Mouse (Mus musculus): ENCODE measurements around the gene Gli3.

Gli3 gene

DNA sequence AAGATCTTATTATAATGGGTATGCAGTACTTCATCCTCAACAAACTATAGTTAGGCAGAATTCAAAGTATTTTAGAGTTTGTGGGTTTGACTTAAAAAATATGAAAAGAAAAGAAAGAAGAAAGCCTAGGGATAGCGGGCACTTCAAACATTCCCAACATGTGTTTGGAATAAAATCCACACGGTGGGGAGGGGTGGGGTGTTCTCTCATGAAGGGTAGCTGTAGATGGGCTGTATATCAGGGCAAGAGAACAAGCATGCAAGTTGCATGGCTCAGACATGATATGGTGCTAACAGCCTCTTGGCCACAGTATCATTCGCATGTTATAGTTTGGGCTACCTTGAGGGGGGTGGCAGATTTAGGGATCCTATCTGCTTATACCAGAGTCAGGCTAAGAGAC, 89.0 kb downstream of the Gli3 start:
- DNase-seq (ENCODE audit: low spot score) = no peak

DNA sequence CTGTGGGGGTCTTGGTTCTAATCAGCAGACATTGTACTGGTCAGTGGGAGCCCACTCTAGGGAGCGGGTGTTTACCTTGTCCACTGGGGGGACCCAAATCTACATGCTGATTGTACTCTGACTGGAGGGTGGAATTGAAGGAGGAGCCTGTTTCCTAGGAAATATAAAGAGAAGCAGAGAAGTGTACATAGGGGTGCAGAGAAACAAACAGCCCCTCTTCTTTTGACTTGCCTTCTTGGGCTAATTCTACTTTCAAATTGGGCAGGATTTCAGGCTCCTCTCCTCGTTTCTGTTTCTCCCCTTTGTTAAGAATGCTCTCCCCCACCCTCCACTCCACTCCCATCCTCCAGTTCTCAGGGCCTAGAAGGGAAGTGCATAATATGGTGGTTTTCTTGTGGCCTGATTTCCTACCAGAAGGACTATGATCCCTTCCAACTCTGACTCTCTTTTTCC, 93.6 kb downstream of the Gli3 start:
- no peak for DNase-seq (ENCODE audit: low spot score)

DNA sequence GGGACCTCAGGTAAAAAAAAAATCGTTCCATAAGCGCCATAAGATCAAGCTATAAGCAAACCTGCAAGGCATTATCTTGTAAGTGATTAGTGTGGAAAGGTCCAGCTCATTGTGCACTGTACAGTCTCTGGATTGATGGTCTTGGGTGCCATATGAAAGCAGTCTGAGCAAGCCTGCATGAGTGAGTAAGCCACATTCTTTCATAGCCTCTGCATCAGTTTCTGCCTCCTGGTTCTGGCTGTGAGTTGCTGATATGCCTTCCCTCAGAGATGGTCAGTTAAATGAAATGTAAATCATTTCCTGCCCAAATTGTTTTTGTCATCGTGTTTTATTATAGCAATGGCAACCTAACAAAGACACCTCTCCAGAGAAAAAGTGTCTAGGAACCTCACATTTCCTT, 98.4 kb downstream of the Gli3 start:
- no peak for DNase-seq (ENCODE audit: low spot score)

DNA sequence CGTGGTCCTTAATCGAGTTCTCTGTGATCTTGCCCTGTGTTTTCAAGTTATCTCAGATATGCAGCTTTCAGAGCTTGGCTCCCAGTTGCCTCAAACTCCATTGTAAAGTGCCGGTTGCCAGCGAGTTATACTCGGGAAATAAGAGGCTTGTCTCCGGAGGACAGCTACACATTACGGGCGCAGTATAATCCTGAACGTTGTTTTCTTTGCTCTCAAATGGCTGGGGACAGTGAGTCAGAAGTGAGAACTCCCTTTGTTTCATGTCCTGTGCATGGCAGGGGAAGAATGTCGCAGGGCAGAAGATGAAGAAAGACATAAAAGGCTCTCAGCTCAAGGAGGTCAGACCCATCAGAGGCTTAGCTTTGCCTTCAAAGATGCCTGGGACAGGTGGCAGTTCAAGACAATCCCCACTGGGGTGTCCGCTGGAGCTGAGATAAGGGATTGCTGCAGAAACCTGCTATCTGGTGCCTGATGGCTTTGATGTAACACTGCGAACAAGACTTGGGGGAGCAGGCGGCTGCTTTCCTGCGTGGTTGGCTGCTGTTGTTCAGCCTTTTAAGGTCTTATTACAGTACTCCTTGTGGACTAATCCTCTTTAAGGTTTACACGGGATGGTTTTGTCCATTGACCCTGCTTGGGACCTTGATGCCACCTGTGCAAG, 108.0 kb downstream of the Gli3 start:
- no peak for DNase-seq (ENCODE audit: low spot score)

GRCm38 (mm10) chr13:15577133-15577917, 114.3 kb downstream of the Gli3 start:
- no peak for DNase-seq (ENCODE audit: low spot score)

- no peak for DNase-seq (ENCODE audit: low spot score)
Observed at GRCm38 (mm10) chr13:15580458-15580857, 117.4 kb downstream of the Gli3 start.

DNA sequence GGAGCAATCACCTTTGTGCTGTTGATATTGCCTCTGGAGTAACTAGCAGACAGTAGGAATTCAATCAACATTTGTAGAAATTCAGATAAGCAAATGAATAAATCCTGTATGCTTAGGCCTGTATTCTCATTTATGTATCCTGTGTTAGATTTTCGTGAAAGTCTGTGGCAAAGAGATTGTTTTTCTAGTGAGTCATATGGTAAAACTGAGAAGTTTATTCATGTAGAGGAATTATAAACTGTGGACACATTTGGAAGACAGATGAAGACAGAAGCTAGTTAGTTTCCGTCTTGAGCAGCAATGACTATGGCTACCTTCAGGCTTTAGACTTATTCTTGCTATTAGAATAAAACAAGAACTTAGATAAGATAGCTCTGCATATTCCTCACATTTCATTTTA, 122.9 kb downstream of the Gli3 start:
- DNase-seq (ENCODE audit: low spot score) = no peak

- peak; percentile 8 for DNase-seq (ENCODE audit: low spot score)
Observed at GRCm38 (mm10) chr13:15588278-15589272, 125.5 kb downstream of the Gli3 start.

- DNase-seq (ENCODE audit: low spot score) = no peak
Observed at GRCm38 (mm10) chr13:15590326-15590933, 127.4 kb downstream of the Gli3 start.

DNA sequence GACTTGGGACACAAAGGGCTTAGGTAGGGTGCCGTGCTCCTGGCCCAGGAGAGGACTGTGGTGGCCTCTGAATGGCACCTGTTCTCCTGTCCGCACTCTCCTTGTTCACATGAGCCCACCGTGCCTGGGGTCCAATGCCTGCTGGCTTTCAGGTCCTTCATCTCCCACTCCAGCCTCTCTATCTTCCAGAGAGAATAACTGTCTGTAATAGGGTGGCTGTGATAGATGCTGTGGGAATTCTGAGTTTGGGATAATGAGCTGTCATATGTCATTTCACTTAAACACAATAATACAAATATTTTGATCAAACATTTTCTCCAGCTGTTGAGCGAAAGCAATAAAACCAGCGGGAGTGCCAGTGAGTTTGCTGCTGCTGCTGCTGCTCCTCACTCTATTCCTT, 133.6 kb downstream of the Gli3 start:
- no peak for DNase-seq (ENCODE audit: low spot score)

DNA sequence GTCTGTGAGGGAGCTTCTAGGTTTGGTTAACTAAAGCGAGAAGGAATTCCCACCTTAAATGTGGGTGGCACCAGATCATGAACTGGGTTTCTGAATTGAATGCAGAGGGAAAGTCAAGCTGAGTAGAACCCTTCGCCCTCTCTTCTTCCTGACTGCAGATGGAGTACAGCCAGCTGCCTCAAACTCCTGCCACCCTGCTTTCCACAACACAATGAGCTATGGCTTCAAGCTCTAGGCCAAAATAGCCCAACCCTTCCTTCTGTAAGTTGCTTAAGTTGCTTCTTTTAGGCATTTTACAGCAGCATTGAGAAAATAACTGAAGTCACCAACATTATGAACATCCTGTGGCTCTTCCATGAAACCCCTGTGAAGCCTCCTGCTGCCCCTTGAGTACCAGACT, 136.7 kb downstream of the Gli3 start:
- DNase-seq (ENCODE audit: low spot score) = no peak

GRCm38 (mm10) chr13:15602161-15602560, 139.1 kb downstream of the Gli3 start:
- no peak for DNase-seq (ENCODE audit: low spot score)

DNA sequence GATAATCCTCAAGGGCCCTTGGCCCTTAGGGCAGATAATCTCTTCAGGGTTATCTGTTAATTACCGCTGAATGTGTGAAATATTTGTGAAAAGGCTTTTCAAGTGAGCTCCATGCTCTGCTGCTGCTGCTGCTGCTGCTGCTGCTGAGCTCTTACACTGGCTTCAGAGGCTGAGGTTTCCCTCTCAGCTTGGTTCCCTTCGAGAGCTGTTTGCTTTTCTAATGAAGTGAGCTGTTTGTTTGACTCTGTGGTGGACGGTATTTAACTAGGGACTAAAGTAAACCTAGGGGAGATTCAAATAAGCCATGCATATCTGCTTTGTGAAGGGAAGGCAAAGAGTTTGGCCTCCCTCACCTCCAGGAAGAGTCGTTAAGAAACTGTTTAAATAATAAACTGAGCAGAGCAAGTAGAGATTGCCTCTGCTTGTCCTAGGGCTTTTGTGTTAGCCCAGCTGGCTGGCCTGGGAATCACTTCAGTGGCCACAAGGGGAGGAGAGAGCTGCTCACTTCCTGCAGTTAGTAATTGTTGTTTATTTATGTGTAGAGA, 139.7 kb downstream of the Gli3 start:
- no peak for DNase-seq (ENCODE audit: low spot score)

- DNase-seq (ENCODE audit: low spot score) = no peak
Observed at GRCm38 (mm10) chr13:15604074-15604473, 141.0 kb downstream of the Gli3 start.

DNA sequence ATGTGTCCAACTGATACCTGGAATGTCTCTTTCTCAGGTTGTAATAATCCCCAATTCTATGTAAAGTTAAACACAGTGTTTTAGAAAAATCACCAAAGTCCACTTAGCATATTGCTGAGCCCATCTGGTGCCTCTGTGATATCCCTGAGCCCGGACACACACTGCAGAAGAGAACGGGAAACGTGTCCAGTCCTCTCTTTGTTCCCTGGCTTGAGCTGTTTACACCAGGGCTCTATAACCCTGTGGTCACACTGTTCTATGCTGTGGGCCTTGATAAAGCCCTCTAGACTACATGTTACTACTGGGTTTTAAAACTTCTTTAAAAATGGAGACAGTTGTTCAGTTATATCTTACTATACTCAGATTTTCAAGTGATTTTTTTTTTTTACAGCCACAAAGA, 154.4 kb downstream of the Gli3 start:
- no peak for DNase-seq (ENCODE audit: low spot score)

DNA sequence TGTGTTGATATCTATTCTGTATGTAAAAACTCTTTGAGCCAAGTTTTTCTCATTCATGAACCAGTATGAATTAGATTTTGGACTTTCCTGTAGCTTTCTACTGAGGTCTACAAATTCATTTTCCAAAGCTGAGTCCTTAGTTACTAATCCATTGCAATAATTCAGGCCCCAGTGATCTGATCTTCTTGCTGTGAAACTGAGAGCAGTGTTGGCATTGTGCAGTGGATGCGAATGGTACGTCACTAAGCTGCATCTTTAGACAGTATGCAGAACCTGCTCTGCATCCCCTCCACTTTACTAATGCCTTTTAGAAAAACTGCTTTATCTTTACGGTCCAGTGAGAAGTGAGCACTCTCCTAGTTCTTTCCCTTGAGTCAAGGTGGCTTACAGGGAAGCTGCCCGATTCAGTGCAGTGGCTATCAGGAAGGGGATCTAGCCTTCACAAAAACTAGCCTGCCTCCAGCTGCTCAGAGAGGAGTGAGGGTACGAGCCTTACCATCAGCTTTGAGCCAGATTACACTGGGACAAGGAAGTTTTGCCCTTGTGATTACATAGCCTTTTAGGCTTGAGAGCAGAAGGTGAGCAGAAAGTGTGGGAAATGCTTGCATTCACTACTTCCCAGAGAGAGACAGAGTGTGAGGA, 155.1 kb downstream of the Gli3 start:
- no peak for DNase-seq (ENCODE audit: low spot score)

GRCm38 (mm10) chr13:15621009-15621408, 158.0 kb downstream of the Gli3 start:
- no peak for DNase-seq (ENCODE audit: low spot score)

DNA sequence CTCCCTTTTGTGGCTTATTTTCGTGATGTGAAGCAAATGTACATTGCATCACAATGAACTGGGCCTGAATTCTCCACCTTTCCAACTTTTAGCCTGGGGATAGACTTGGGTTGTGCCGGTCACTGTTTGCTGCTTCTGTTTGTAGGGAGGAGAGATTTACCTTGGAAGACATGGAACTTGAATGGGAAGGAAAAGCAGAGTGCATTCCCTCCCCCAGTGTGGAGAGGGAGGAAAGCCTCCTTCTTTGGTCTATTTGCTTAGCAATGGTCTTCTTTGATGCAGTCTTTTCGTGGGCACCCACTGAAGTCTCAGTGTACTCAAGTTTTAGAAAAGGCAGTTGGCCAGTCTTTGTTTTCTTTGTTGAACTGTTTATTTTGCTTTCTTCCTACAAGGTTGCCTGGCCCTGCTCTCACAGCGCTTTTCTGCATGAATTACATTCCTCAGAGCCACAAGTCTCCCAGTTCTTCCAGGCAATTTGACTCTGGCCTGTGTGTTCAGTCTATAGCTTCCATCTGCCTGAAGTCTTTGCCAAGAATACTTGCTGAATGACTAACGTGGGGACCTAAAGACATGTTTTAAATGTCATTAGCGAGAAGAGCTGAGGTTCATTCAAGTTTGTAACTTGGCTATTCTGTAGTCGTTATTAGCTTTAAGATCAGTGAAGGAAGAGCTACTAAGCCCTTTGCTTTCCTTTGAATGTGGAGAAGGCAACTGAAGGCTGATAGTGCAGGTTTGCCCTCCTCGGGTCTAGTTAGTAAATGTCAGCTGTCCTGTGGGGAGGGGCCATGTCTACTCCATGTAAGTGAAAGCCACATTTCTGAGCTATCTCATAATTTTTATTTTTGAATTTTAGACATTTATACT, 161.7 kb downstream of the Gli3 start:
- DNase-seq (ENCODE audit: low spot score) = no peak

DNA sequence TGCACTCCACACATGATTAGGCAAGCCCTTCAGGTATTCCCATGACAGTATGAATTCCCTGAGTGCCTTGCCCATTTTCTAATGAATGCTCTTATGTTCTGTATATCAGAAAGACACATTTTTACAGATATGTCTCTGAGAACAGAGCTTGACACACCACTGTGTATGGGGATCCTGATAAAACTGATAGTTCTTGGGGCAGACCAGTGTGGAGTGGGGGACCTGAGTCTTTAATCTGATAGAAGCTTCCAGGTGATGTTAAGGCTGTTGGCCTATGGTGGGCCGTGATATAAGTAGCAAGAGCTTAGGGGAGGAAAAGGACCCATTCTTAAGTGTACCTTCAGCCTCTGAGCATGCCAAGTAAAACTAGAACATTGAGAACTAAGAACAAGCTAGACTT, 178.5 kb downstream of the Gli3 start:
- DNase-seq (ENCODE audit: low spot score) = no peak

- DNase-seq (ENCODE audit: low spot score) = no peak
Observed at GRCm38 (mm10) chr13:15660502-15660901, 197.5 kb downstream of the Gli3 start.
